Mouse (Mus musculus) ES-E14 (cell line): ENCODE data around the gene Itsn1. TPM values are rescaled to one million over a fixed set of nuclear protein-coding genes. Genes with fewer than 3 reads are reported as not detected.

ENCODE experiments used
- DNase-seq: peaks from one replicate; pipeline ENCODE4 v3.0.0-alpha.2; 2013; ENCODE audit warnings: low read depth, low spot score
- H3K27ac ChIP-seq: 2 replicates; pipeline ENCODE4 v1.5.1; 2012; ENCODE audit warnings: low read depth, mild to moderate bottlenecking, low read length, moderate library complexity, mixed read lengths; ENCODE audit not compliant: poor library complexity, insufficient read depth, severe bottlenecking
- H3K36me3 ChIP-seq: 2 replicates; pipeline ENCODE4 v1.6.1; 2012; ENCODE audit warnings: mild to moderate bottlenecking, low read length, moderate library complexity, mixed read lengths; ENCODE audit not compliant: control insufficient read depth, poor library complexity, insufficient read depth, severe bottlenecking
- H3K4me1 ChIP-seq, 2 experiments: fragments of 150-350 bp in 1 of 2; sonication (generic) in 1 of 2; 2 replicates each; pipeline ENCODE4 v1.6.1; 2012; ENCODE audit warnings: low read length in 2 of 2, mild to moderate bottlenecking in 1 of 2, mixed read lengths in 1 of 2; ENCODE audit not compliant: control insufficient read depth in 2 of 2, insufficient read depth in 2 of 2, poor library complexity in 1 of 2
- H3K4me3 ChIP-seq, 2 experiments: fragments of 150-350 bp in 1 of 2; sonication (generic) in 1 of 2; 2 replicates each; pipeline ENCODE4 v1.5.1; 2012; ENCODE audit warnings: low read length in 2 of 2, low read depth in 1 of 2, mild to moderate bottlenecking in 1 of 2, mixed read lengths in 1 of 2; ENCODE audit not compliant: insufficient read depth in 1 of 2, poor library complexity in 1 of 2, severe bottlenecking in 1 of 2
- H3K9ac ChIP-seq: 2 replicates; pipeline ENCODE4 v1.6.1; 2012; ENCODE audit warnings: low read depth, mild to moderate bottlenecking, low read length, mixed read lengths; ENCODE audit not compliant: poor library complexity, insufficient read depth, severe bottlenecking
- H3K9me3 ChIP-seq: fragments of 150-350 bp; sonication (generic); 2 replicates; pipeline ENCODE4 v1.6.1; 2012; ENCODE audit warnings: low read depth, mild to moderate bottlenecking, low read length; ENCODE audit not compliant: control insufficient read depth, insufficient read depth
- CHD2 ChIP-seq: IDR thresholded peaks from 2 replicates; pipeline ENCODE4 v1.6.1; 2014; ENCODE audit warnings: mild to moderate bottlenecking, low read depth, low read length, inconsistent platforms
- HCFC1 ChIP-seq: IDR thresholded peaks from 2 replicates; pipeline ENCODE4 v1.6.1; 2012; ENCODE audit warnings: low read length, inconsistent platforms, borderline replicate concordance; ENCODE audit not compliant: insufficient read depth
- MAFK ChIP-seq: IDR thresholded peaks from 2 replicates; pipeline ENCODE4 v1.6.1; 2014; ENCODE audit warnings: mild to moderate bottlenecking, low read depth, low read length, inconsistent platforms; ENCODE audit not compliant: insufficient read depth
- ZC3H11A ChIP-seq: IDR thresholded peaks from 2 replicates; pipeline ENCODE4 v1.6.1; 2012; ENCODE audit warnings: low read depth, mild to moderate bottlenecking, inconsistent platforms, low read length, borderline replicate concordance
- ZNF384 ChIP-seq: IDR thresholded peaks from 2 replicates; pipeline ENCODE4 v1.6.1; 2012; ENCODE audit warnings: low read depth, low read length, inconsistent platforms
- in situ Hi-C, 2 experiments: fragments of 600-800 bp; cut with MboI; formaldehyde crosslinking; loops; one replicate each; pipeline ENCODE4 v1.15.1; 2025; ENCODE audit warnings: low sequenced_read_pairs in 2 of 2, inconsistent platforms in 1 of 2; ENCODE audit not compliant: unreplicated experiment in 2 of 2
- total RNA-seq: library from RNA; depleted of rRNA; stranded (reverse); fragments of 300-350 nt; gene quantifications from 2 replicates; pipeline ENCODE4 v1.2.3, GENCODE M21; 2012

Itsn1 gene
- total RNA-seq, 1 experiment: 28.6 TPM

GRCm38 (mm10) chr16:91751644-91752385 lies 22.7 kb downstream of the Itsn1 start:
- no peaks in the 10 kb centered on the region; the same call in 1 of the 2 replicates for H3K36me3 ChIP-seq
- no peaks in the 10 kb centered on the region for H3K9me3 ChIP-seq
- H3K27ac ChIP-seq: no peak overlapping the region
- in situ Hi-C loops: no loop called here
- peaks cover 0 to 2% of the 10 kb centered on the region in 2 experiments; a peak in 2 of 4 replicates for H3K4me1 ChIP-seq
- DNase-seq: no peak
- H3K4me3 ChIP-seq: no peak overlapping the region
- no peak for TF ChIP-seq ZNF384
- no peak for TF ChIP-seq CHD2
- no peak for TF ChIP-seq HCFC1
- TF ChIP-seq MAFK: no peak
- TF ChIP-seq ZC3H11A: no peak
- no peak overlapping the region for H3K9ac ChIP-seq

GRCm38 (mm10) chr16:91753611-91754010 lies 24.5 kb downstream of the Itsn1 start:
- in situ Hi-C loops: no loop called here
- no peaks in the 10 kb centered on the region; the same call in 1 of the 2 replicates for H3K36me3 ChIP-seq
- peaks cover 0 to 2% of the 10 kb centered on the region in 2 experiments; a peak in 2 of 4 replicates for H3K4me1 ChIP-seq
- H3K9ac ChIP-seq: no peak overlapping the region
- no peak overlapping the region for H3K4me3 ChIP-seq
- TF ChIP-seq MAFK (no peak), CHD2 (no peak)
- no peak for DNase-seq
- H3K9me3 ChIP-seq: no peaks in the 10 kb centered on the region
- H3K27ac ChIP-seq: no peak overlapping the region

GRCm38 (mm10) chr16:91754957-91755356 lies 25.9 kb downstream of the Itsn1 start:
- H3K9ac ChIP-seq: no peak overlapping the region
- H3K27ac ChIP-seq: no peak overlapping the region
- peaks cover 0 to 2% of the 10 kb centered on the region in 2 experiments; a peak in 2 of 4 replicates for H3K4me1 ChIP-seq
- H3K9me3 ChIP-seq: no peaks in the 10 kb centered on the region
- H3K36me3 ChIP-seq: no peaks in the 10 kb centered on the region; the same call in 1 of the 2 replicates
- TF ChIP-seq HCFC1: no peak
- no peak for TF ChIP-seq ZNF384
- TF ChIP-seq MAFK: no peak
- no peak for TF ChIP-seq ZC3H11A
- TF ChIP-seq CHD2: no peak
- in situ Hi-C loops: no loop called here
- no peak for DNase-seq
- no peak overlapping the region for H3K4me3 ChIP-seq

GRCm38 (mm10) chr16:91761202-91761601 lies 32.1 kb downstream of the Itsn1 start:
- H3K4me3 ChIP-seq: no peak overlapping the region
- peaks cover 4 to 14% of the 10 kb centered on the region in 2 experiments for H3K4me1 ChIP-seq
- no peak for TF ChIP-seq MAFK
- TF ChIP-seq ZC3H11A: no peak
- TF ChIP-seq ZNF384: no peak
- TF ChIP-seq HCFC1: no peak
- no peak for TF ChIP-seq CHD2
- no peaks in the 10 kb centered on the region for H3K36me3 ChIP-seq
- no peak for DNase-seq
- no peaks in the 10 kb centered on the region for H3K9me3 ChIP-seq
- in situ Hi-C loops: no loop called here
- no peak overlapping the region for H3K27ac ChIP-seq
- no peak overlapping the region for H3K9ac ChIP-seq

GRCm38 (mm10) chr16:91761761-91762160 lies 32.7 kb downstream of the Itsn1 start:
- Histone ChIP-seq H3K4me1 (peaks cover 4 to 12% of the 10 kb centered on the region in 2 experiments), H3K36me3 (no peaks in the 10 kb centered on the region), H3K4me3 (no peak overlapping the region), H3K9ac (no peak overlapping the region), H3K27ac (no peak overlapping the region), H3K9me3 (no peaks in the 10 kb centered on the region)
- no peak for DNase-seq
- no peak for TF ChIP-seq ZNF384
- in situ Hi-C loops: no loop called here
